Mouse (Mus musculus) heart, embryonic 12.5 days (tissue): Measurements from ENCODE around the gene Cnksr3. TPM values are rescaled to one million over a fixed set of nuclear protein-coding genes. Genes with fewer than 3 reads are reported as not detected.

Source experiments
- ATAC-seq: fragments of 200-750 bp; cut with Nextera tagmentation; 2 replicates; pipeline ENCODE4 v1.8.0; 2017; ENCODE audit warnings: moderate TSS enrichment, moderate library complexity; ENCODE audit not compliant: insufficient number of reproducible peaks, low FRiP score
- H3K27ac ChIP-seq: fragments of 300-500 bp; sonication (generic); 2 replicates; pipeline ENCODE4 v1.5.1; 2016; ENCODE audit warnings: mild to moderate bottlenecking, moderate library complexity; ENCODE audit not compliant: poor library complexity, severe bottlenecking
- H3K27me3 ChIP-seq: fragments of 300-500 bp; sonication (generic); replicated peaks from 2 replicates; pipeline ENCODE4 v1.6.1; 2016; ENCODE audit warnings: mild to moderate bottlenecking, moderate library complexity
- H3K36me3 ChIP-seq: fragments of 300-500 bp; sonication (generic); 2 replicates; pipeline ENCODE4 v1.6.1; 2016; ENCODE audit warnings: mild to moderate bottlenecking, moderate library complexity
- H3K4me1 ChIP-seq: fragments of 300-500 bp; sonication (generic); replicated peaks from 2 replicates; pipeline ENCODE4 v1.6.1; 2016; ENCODE audit warnings: mild to moderate bottlenecking
- H3K4me2 ChIP-seq: fragments of 300-500 bp; sonication (generic); 2 replicates; pipeline ENCODE4 v1.6.1; 2016; ENCODE audit warnings: mild to moderate bottlenecking, moderate library complexity
- H3K4me3 ChIP-seq: fragments of 300-500 bp; sonication (generic); 2 replicates; pipeline ENCODE4 v1.5.1; 2016; ENCODE audit warnings: mild to moderate bottlenecking
- H3K9ac ChIP-seq: fragments of 300-500 bp; sonication (generic); 2 replicates; pipeline ENCODE4 v1.6.1; 2016; ENCODE audit warnings: mild to moderate bottlenecking, moderate library complexity
- H3K9me3 ChIP-seq: fragments of 300-500 bp; sonication (generic); replicated peaks from 2 replicates; pipeline ENCODE4 v1.6.1; 2016; ENCODE audit warnings: mild to moderate bottlenecking, moderate library complexity
- WGBS: fragments of 180-500 bp; shearing (Covaris S2); methylation state at CpG from one replicate; pipeline ENCODE4 v1.1.7; 2016; 5-methylcytosine and 5-hydroxymethylcytosine counted together
- polyA plus RNA-seq: library from polyadenylated mRNA; unstranded; fragments of >200 nt; fragmentation: Nextera tagmentation; extraction: Ambion mirVana; gene quantifications from 2 replicates; pipeline ENCODE4 v1.2.1, GENCODE M21; 2016

Cnksr3 gene
- polyA plus RNA-seq, 1 experiment from 2014 or later = 7.0 TPM

DNA sequence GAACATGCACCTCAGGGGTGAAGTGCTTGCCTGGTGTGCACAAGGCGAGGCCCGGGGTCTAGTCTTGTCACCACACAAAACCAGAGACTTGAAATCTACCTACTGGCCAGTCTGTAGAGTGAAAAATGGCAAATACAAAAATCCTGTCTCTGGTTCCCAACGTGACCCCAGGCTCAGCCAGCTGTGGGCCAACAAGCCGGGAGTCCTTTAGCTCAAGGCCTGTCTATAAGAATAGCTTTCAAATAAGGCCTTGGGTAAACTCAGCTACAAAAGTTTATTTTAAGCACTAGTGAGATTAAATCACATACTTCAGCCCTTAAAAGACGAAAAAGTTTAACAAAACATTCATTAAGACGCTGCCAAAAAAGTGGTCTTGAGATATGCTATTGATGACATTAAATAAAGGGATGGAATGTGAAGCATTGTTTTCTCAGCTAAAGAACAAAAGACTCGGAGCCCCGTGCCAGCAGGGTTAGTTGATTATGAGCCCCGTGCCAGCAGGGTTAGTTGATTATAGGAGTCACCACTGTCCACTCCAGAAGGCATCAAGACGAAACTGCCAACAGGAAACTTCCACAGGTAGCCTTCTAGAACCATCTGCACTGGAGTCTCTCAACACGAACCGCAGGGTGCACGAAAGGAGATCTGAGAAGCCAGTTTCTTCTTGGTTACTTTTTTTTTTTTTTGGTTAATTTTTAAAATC lies 67.8 kb downstream of the Cnksr3 start:
- WGBS = 62% methylated on average over 13 of the region's 13 CpGs
- Histone ChIP-seq H3K4me3 (no peak overlapping the region), H3K9ac (no peak overlapping the region), H3K36me3 (no peaks in the 10 kb centered on the region; the same call in 1 of the 2 replicates), H3K9me3 (no peaks in the 10 kb centered on the region), H3K27me3 (no peaks in the 10 kb centered on the region), H3K4me2 (no peak overlapping the region), H3K27ac (no peak overlapping the region), H3K4me1 (peaks cover 29% of the 10 kb centered on the region)
- no peak for ATAC-seq

DNA sequence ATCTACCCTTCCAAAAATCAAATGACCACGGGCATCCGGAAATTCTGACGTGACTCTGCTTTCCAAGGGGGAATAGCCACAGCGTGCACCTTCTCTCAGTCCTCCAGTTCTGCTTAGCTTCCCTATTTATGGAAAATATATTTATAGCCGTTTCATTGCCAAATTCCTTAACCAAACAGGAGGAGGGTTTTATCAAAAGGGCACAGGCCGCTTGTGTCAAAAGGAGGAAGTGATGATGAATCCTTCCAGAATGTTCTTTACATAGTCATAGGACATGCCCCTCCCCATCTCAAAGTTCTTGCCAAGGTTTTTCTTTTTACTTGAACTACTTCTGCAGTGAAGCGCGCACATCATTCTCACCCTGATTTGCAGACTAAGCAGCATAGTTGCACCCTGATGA lies 69.8 kb downstream of the Cnksr3 start:
- Histone ChIP-seq H3K9me3 (no peaks in the 10 kb centered on the region), H3K4me3 (no peak overlapping the region), H3K4me2 (no peak overlapping the region), H3K27me3 (no peaks in the 10 kb centered on the region), H3K9ac (no peak overlapping the region), H3K27ac (no peak overlapping the region), H3K4me1 (peaks cover 24% of the 10 kb centered on the region), H3K36me3 (peaks cover 4% of the 10 kb centered on the region)
- ATAC-seq = no peak
- WGBS = 58% methylated on average over 8 of the region's 8 CpGs

DNA sequence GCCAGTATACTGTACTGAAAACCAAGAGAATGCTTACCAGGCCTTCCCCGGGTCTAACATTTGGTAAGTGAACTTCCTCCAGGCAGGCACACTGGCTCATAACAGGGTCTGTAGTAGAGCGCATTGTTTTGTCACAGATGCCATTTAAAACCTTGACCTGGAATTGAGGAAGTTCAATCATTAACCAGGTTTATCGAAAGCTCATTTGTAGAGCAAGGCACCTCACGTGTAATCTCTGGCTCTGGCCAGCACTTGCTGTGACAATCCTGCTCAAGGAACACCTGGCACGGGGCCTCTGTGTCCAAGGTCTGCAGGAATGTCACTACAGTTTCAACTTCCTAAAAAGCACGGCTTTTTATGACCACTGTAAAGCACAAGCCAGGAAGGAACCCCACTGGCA lies 71.8 kb downstream of the Cnksr3 start:
- H3K36me3 ChIP-seq = peaks cover 4% of the 10 kb centered on the region
- H3K27ac ChIP-seq = no peak overlapping the region
- peaks cover 24% of the 10 kb centered on the region for H3K4me1 ChIP-seq
- H3K9ac ChIP-seq = no peak overlapping the region
- no peaks in the 10 kb centered on the region for H3K9me3 ChIP-seq
- 76% methylated on average over 6 of the region's 6 CpGs for WGBS
- no peak overlapping the region for H3K4me2 ChIP-seq
- H3K4me3 ChIP-seq = no peak overlapping the region
- ATAC-seq = no peak
- H3K27me3 ChIP-seq = no peaks in the 10 kb centered on the region

DNA sequence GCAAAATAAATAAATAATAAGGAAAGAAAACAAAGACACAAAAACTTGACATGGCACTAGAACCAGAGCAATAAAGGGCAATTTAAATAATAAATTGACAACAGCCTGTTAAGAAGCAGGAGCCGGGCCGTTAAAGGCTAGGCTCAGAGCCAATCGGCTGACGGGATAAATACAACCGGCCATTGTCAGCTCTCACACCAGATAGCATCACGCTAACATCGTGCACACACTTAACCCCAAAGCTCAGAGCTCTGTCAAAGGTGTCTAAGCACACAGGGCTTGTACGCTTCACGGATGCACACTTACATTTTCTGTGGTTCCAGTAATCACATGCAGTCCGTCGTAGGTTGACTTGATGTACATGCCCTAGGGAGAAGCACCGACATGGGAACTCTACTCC lies 74.0 kb downstream of the Cnksr3 start:
- no peak overlapping the region for H3K4me2 ChIP-seq
- ATAC-seq = no peak
- 77% methylated on average over 12 of the region's 12 CpGs for WGBS

DNA sequence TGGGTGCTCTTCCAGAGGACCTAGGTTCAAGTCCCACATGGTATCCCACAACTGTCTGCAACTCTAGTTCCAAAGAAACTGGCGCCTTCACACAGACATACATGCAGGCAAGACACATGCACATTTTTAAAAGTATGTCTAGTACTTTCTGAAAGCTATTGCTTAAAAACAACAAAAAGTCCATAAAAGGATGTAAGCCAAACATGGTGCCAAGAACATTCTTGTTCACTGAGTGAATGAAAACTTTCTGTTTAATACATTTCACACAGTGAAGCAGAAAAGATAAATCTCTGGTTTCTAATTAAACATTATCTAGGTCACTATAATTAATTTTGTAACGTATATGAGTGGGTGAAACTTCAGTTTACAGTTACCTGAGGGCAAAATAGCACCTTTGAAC lies 76.3 kb downstream of the Cnksr3 start:
- Histone ChIP-seq H3K9ac (no peak overlapping the region), H3K4me2 (no peak overlapping the region), H3K4me1 (0 out of 2 replicates have a peak, but pooled peaks cover 5% of the 10 kb centered on the region), H3K4me3 (no peak overlapping the region), H3K27ac (no peak overlapping the region), H3K9me3 (no peaks in the 10 kb centered on the region), H3K27me3 (no peaks in the 10 kb centered on the region), H3K36me3 (peaks cover 36% of the 10 kb centered on the region)
- no peak for ATAC-seq
- WGBS = 87% methylated on average over 2 of the region's 2 CpGs

More for the DNA sequence above, 74.0 kb downstream of the Cnksr3 start:
- Histone ChIP-seq H3K36me3 (peaks cover 20% of the 10 kb centered on the region), H3K27me3 (no peaks in the 10 kb centered on the region), H3K9ac (no peak overlapping the region), H3K4me3 (no peak overlapping the region), H3K27ac (no peak overlapping the region), H3K9me3 (no peaks in the 10 kb centered on the region), H3K4me1 (peaks cover 15% of the 10 kb centered on the region)

DNA sequence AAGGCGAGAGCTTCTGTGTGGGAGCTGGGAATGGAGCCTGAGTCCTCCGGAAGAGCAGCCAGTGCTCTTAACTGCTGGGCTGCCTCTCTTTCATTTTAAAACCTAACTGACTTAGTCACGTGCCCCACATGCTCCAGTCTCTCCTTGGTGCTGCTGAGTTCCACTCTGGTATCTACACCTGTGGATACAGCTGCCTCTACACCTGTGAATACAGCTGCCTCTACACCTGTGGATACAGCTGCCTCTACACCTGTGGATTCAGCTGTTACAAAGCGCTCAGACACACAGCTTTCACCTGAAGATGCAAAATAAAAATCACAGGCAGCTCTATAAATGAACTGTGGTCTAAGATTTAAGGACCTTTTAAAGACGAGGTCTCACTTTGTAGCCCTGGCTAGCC lies 79.0 kb downstream of the Cnksr3 start:
- H3K36me3 ChIP-seq = peaks cover 55% of the 10 kb centered on the region
- H3K27me3 ChIP-seq = no peaks in the 10 kb centered on the region
- H3K4me3 ChIP-seq = no peak overlapping the region
- H3K27ac ChIP-seq = no peak overlapping the region
- H3K4me1 ChIP-seq = no peaks in the 10 kb centered on the region
- 84% methylated on average over 5 of the region's 5 CpGs for WGBS
- no peak overlapping the region for H3K4me2 ChIP-seq
- H3K9me3 ChIP-seq = no peaks in the 10 kb centered on the region
- H3K9ac ChIP-seq = no peak overlapping the region
- ATAC-seq = no peak

DNA sequence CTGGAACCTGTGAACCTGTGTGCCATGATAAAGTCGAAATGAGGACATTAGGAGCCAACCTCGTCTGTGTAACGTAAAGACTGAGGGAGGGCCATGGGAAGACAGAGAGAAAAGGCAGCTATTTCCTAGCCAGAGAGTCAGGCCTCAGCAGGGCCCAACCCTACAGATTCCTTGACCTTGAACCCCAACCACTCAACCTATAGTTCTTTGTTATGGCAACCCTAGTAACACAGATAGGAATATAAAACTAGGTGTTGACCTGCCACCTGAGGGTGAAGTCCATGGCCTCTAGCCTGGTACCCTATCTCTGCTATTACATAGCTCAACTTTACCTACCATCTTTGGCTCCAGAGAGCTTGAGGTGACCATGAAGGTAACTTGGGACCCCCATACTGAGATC lies 80.6 kb downstream of the Cnksr3 start:
- 86% methylated on average over 3 of the region's 3 CpGs for WGBS
- H3K27ac ChIP-seq = no peak overlapping the region
- no peaks in the 10 kb centered on the region for H3K4me1 ChIP-seq
- no peaks in the 10 kb centered on the region for H3K9me3 ChIP-seq
- no peak overlapping the region for H3K9ac ChIP-seq
- H3K27me3 ChIP-seq = no peaks in the 10 kb centered on the region
- H3K4me3 ChIP-seq = no peak overlapping the region
- peaks cover 61% of the 10 kb centered on the region for H3K36me3 ChIP-seq
- H3K4me2 ChIP-seq = no peak overlapping the region
- ATAC-seq = no peak

DNA sequence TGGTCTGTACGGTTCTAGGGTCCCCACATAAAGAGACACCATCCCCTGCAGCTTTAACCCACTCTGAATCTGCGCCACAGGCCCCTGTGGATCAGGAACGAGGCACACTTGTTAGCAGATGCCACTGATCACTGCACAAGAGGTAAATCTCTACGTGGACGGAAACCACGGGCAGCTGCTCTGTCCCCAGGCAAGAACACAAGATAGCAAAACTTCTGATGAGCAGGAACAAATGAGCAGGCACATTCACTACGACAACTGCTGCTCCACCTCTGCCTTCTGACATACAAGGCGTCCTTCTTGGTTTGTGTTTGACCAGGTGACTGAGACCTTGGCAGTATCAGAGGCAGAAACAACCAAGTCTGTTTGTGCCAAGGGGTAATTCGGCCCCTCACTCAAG lies 84.2 kb downstream of the Cnksr3 start:
- H3K4me1 ChIP-seq = no peaks in the 10 kb centered on the region
- no peaks in the 10 kb centered on the region for H3K27me3 ChIP-seq
- H3K36me3 ChIP-seq = peaks cover 51% of the 10 kb centered on the region
- no peak overlapping the region for H3K4me2 ChIP-seq
- ATAC-seq = no peak
- no peak overlapping the region for H3K9ac ChIP-seq
- H3K4me3 ChIP-seq = no peak overlapping the region
- WGBS = 83% methylated on average over 9 of the region's 9 CpGs
- H3K9me3 ChIP-seq = no peaks in the 10 kb centered on the region
- no peak overlapping the region for H3K27ac ChIP-seq

DNA sequence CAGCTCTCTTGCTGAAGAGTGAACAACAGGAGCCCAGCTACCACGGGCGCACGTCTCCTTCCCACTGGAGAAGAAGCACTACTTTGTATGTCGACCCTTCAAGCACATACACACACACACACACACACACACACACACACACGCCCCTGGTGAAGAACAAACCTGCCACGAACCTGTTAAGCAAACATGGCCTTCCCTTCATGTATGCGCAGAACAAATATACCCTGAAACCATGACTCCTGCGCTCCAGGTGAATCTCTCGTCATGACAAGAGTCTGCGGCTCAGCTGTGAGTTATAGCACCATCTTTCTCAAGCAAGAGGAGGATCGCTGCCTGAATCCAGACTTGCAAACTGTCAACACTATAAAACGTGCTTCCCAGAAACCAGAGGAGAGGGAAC lies 85.2 kb downstream of the Cnksr3 start:
- ATAC-seq = no peak
- H3K27me3 ChIP-seq = no peaks in the 10 kb centered on the region
- no peaks in the 10 kb centered on the region for H3K9me3 ChIP-seq
- H3K4me2 ChIP-seq = no peak overlapping the region
- H3K9ac ChIP-seq = no peak overlapping the region
- peaks cover 49% of the 10 kb centered on the region for H3K36me3 ChIP-seq
- no peak overlapping the region for H3K27ac ChIP-seq
- H3K4me1 ChIP-seq = no peaks in the 10 kb centered on the region
- H3K4me3 ChIP-seq = no peak overlapping the region
- WGBS = 84% methylated on average over 12 of the region's 12 CpGs

DNA sequence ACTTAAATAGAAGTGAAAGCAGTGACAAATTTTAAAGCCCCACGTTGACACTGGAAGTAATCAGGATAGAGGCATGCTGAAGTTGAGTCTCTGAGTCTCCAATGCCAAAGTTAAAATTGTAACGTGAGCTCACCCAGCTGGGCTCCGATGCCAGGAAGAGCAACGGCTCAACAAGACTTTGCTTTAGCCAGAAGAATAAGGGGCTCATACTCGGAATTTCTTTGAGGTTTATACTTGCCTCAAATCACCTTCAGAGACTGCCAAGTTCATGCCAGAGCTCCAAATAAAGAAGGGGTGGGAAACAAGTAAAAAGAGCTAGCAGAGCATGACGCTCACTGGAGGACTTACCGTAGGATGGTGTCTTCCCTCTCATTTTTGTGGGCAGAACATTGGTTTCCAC lies 85.8 kb downstream of the Cnksr3 start:
- no peak for ATAC-seq
- Histone ChIP-seq H3K4me3 (no peak overlapping the region), H3K36me3 (peaks cover 46% of the 10 kb centered on the region), H3K27me3 (no peaks in the 10 kb centered on the region), H3K9me3 (no peaks in the 10 kb centered on the region), H3K4me1 (no peaks in the 10 kb centered on the region), H3K27ac (no peak overlapping the region), H3K4me2 (no peak overlapping the region), H3K9ac (no peak overlapping the region)
- WGBS = 80% methylated on average over 7 of the region's 7 CpGs

DNA sequence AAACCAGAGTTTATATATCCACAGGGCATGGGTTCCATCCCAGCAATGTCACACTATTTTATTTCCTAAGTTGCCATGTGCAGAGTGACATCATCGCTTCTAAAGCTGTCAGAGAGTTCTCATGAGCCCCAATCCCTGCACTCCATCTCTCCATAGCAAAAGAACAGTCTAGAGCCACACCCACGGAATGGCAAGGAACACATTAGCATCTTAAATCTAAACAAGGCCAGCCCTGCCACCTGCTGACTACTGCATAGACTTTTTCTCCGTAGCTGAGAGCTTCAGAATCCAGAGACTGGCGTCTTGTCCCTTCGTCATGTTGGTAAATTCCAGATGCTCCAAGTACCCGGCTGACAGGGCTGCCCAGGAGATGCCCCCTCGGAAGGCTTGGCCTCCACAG lies 87.0 kb downstream of the Cnksr3 start:
- no peaks in the 10 kb centered on the region for H3K4me1 ChIP-seq

DNA sequence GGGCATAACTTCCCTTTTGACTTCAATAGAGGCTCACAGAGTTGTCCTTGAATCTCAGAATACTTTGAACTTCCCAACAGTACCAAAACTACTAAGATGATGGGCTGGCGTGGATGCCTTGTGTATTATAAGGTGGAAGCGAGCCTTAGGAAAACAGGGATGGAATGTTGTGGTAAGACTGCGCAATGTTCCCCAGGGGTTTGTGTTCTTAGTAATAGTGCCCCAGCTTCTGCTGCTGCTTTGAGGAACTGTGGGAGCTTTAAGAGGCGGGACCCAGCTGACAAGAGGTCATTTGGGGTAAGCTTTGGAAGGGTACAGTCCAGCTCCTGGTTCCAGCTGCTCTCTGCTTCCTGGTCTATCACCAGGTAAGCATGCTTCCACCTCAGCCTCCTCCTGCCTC lies 89.7 kb downstream of the Cnksr3 start:
- H3K27me3 ChIP-seq = no peaks in the 10 kb centered on the region
- H3K4me1 ChIP-seq = peaks cover 14% of the 10 kb centered on the region
- H3K4me3 ChIP-seq = no peak overlapping the region
- H3K36me3 ChIP-seq = peaks cover 36% of the 10 kb centered on the region
- H3K9ac ChIP-seq = no peak overlapping the region
- H3K27ac ChIP-seq = no peak overlapping the region
- ATAC-seq = no peak
- 90% methylated on average over 4 of the region's 4 CpGs for WGBS
- no peak overlapping the region for H3K4me2 ChIP-seq
- H3K9me3 ChIP-seq = no peaks in the 10 kb centered on the region

More for the DNA sequence above, 87.0 kb downstream of the Cnksr3 start:
- Histone ChIP-seq H3K4me2 (no peak overlapping the region), H3K9ac (no peak overlapping the region), H3K27ac (no peak overlapping the region), H3K36me3 (peaks cover 47% of the 10 kb centered on the region), H3K27me3 (no peaks in the 10 kb centered on the region), H3K9me3 (no peaks in the 10 kb centered on the region), H3K4me3 (no peak overlapping the region)
- ATAC-seq = no peak
- 76% methylated on average over 7 of the region's 7 CpGs for WGBS
